Mouse (Mus musculus) G1E (cell line): Measurements from ENCODE around the gene Slc25a51.

Experiments used
- CTCF ChIP-seq: IDR thresholded peaks from 2 replicates; pipeline ENCODE4 v1.5.1; 2012; ENCODE audit warnings: low read depth, low read length, inconsistent platforms, mixed read lengths
- GATA1 ChIP-seq: IDR thresholded peaks from 2 replicates; pipeline ENCODE4 v1.6.1; 2012; ENCODE audit warnings: borderline replicate concordance, low read length, inconsistent platforms, mixed read lengths
- TAL1 ChIP-seq: conservative IDR thresholded peaks from 2 replicates; pipeline ENCODE4 v1.6.1; 2012; ENCODE audit warnings: low read depth, low read length, inconsistent platforms, mixed read lengths

DNA sequence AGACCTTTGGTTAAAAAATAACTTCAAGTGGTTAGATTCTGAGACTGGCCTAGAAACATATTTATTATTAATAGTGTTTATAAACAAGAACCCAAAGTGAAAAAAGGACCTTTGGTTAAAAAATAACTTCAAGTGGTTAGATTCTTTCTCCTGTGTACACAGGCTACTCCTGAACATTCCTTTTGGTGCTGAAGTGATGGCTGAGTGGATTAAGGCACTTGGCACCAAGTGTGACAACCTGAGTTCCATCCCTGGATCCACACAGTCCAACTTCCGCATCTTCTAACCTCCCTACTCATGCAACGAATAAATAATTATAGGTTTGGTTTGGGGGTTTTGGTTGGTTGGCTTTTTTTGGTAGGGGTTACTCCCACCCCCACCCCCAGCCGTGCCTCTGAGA, 37.3 kb downstream of the Slc25a51 start:
- TF ChIP-seq CTCF: no peak
- TF ChIP-seq TAL1: no peak
- no peak for TF ChIP-seq GATA1
